8 mouse cellular contexts compared by ENCODE assay signal in the genomic region with DNA sequence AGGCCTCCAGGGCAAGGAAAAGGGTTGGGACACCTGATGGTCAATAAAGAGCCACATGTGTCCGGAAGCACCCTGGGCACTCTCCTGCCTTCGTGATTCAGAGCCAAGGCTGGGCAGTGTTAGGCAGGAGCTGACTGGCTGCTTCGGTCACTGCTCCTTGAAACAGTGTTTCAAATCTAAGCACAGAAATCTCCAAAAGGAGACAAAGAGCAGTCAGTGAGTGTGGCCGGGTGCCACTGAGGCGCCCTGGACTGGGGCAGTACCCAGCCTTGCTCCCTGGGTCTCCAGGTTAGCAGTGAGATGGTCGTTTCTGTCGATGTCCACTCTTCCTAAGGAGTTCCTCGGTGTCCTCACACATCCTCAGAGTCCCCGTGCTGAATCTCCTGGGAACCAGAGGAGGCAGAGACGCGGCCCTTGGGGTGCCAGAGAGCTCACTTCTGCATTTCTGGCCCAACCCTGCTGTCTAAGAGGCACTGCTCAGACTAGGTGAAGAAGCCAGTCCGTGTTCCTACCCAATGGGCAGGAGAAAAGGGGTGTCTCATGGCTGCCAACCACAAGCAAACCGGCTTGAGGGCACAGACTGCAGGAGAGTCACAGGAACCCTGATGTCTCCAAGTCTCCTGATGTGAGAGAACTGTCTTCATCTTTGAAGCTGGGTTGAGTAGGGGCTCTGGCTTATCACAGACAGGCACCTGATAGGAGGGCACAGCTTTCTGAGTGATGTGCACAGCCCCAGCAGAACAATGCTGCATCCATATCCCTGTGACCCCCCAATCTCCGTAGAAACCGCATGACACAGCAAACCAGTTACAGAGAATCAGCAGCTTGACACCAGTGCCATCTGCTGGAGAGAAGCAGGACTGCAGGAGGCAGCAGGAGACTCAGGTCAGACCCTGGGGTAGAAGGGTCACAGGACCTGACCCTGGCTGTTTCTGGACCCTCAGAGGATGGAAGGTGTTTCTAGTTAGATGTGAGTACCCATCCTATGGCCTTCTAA. TPM values are rescaled to one million over a fixed set of nuclear protein-coding genes. Genes with fewer than 3 reads are reported as not detected.
A peak's percentile ranks its signal among the peaks of the same experiment; 100 is the strongest.
DNase-seq lines count a peak whose midpoint lies in the region; ATAC-seq and TF ChIP-seq lines count a peak whose summit lies in the region.

No protein-coding gene starts in this region.

- no peak for TF ChIP-seq POLR2A in cortical plate, adult 2 months (IDR thresholded peaks at IDR 0.05; ENCODE audit: extremely low read depth, insufficient read depth, low read length)

- peak; percentile 99 for TF ChIP-seq CTCF in cortical plate, adult 2 months (IDR thresholded peaks at IDR 0.05; ENCODE audit: extremely low read depth, insufficient read depth, low read length)
- peak; percentile 99 for TF ChIP-seq CTCF in intestine, postnatal 0 days (IDR thresholded peaks at IDR 0.05; ENCODE audit: low read depth)

- no peak for ATAC-seq in intestine, postnatal 0 days
- no peak for ATAC-seq in limb, embryonic 11.5 days (ENCODE audit: insufficient number of reproducible peaks, low FRiP score, low TSS enrichment, low read depth)
- peak; percentile 57; the same call in 1 of the 2 replicates for ATAC-seq in monocyte, adult 5-6 weeks (replicated peaks; ENCODE audit: insufficient number of reproducible peaks, low FRiP score, low TSS enrichment, poor library complexity, severe bottlenecking)

- no peak overlapping the region for H3K4me2 ChIP-seq in intestine, postnatal 0 days (replicated peaks; ENCODE audit: low read depth)
- no peak overlapping the region for H3K4me2 ChIP-seq in limb, embryonic 11.5 days (ENCODE audit: low read depth, severe bottlenecking)

- H3K4me1 ChIP-seq in cortical plate, adult 2 months (ENCODE audit: control insufficient read depth, insufficient read depth, low read length) = no peaks in the 10 kb centered on the region
- H3K4me1 ChIP-seq in intestine, postnatal 0 days (replicated peaks; ENCODE audit: control insufficient read depth, insufficient read depth, low read length) = no peaks in the 10 kb centered on the region
- H3K4me1 ChIP-seq in limb, embryonic 11.5 days (ENCODE audit: control insufficient read depth, insufficient read depth, low read length) = 0 out of 2 replicates have a peak, but pooled peaks cover 2% of the 10 kb centered on the region

- H3K9me3 ChIP-seq in intestine, postnatal 0 days (ENCODE audit: control insufficient read depth) = no peaks in the 10 kb centered on the region
- no peaks in the 10 kb centered on the region for H3K9me3 ChIP-seq in limb, embryonic 11.5 days (ENCODE audit: control insufficient read depth, low read length)

- DNase-seq in 3T3-L1 (ENCODE audit: low read depth, low spot score) (peak; percentile 82), ZHBTc4 (ENCODE audit: low read depth, low spot score) (peak; percentile 73)
- peak; percentile 81 for DNase-seq in gastrocnemius, postnatal 10 days
- DNase-seq in limb, embryonic 11.5 days (ENCODE audit: low spot score) = peak; percentile 82
- DNase-seq in spleen, postnatal 36 days (ENCODE audit: low spot score in 2 of 2) = peak; percentile 53 to 55

- 75% methylated on average over 15 of the region's 15 CpGs for WGBS in intestine, postnatal 0 days
- WGBS in limb, embryonic 11.5 days = 70% methylated on average over 15 of the region's 15 CpGs

- no peak overlapping the region for H3K27ac ChIP-seq in cortical plate, adult 2 months (ENCODE audit: insufficient read depth, low read length)
- no peak overlapping the region for H3K27ac ChIP-seq in intestine, postnatal 0 days (ENCODE audit: low read depth, low read length)
- H3K27ac ChIP-seq in limb, embryonic 11.5 days (replicated peaks; ENCODE audit: low read depth, low read length) = no peak overlapping the region

- H3K9ac ChIP-seq in intestine, postnatal 0 days (ENCODE audit: low read depth, low read length) = no peak overlapping the region
- H3K9ac ChIP-seq in limb, embryonic 11.5 days (ENCODE audit: low read length) = no peak overlapping the region

- H3K27me3 ChIP-seq in intestine, postnatal 0 days (replicated peaks; ENCODE audit: control insufficient read depth, insufficient read depth, low read length) = no peaks in the 10 kb centered on the region
- H3K27me3 ChIP-seq in limb, embryonic 11.5 days (ENCODE audit: control insufficient read depth, insufficient read depth, low read length) = no peaks in the 10 kb centered on the region

- H3K4me3 ChIP-seq in cortical plate, adult 2 months (ENCODE audit: insufficient read depth, low read length) = no peak overlapping the region
- no peak overlapping the region for H3K4me3 ChIP-seq in intestine, postnatal 0 days (ENCODE audit: low read depth, low read length)
- no peak overlapping the region for H3K4me3 ChIP-seq in limb, embryonic 11.5 days (ENCODE audit: low read depth, low read length)

- no peaks in the 10 kb centered on the region; the same call in 1 of the 2 replicates for H3K36me3 ChIP-seq in intestine, postnatal 0 days (ENCODE audit: control insufficient read depth, insufficient read depth)
- H3K36me3 ChIP-seq in limb, embryonic 11.5 days (ENCODE audit: control insufficient read depth, insufficient read depth, low read length) = 0 out of 2 replicates have a peak, but pooled peaks cover 2% of the 10 kb centered on the region

RNA-seq across cellular contexts. Expression of a gene that starts 12.1 kb away (rescaled TPM):
- 30.0 and 31.4 TPM in 2 replicates for polyA plus RNA-seq in cortical plate, adult 2 months (2012; rRNA removed)
- 1 to 10 TPM; 6.5 to 7.0 TPM for total RNA-seq in gastrocnemius, postnatal 10 days (2021)
- 5.7 and 7.3 TPM in 2 replicates for polyA plus RNA-seq in intestine, postnatal 0 days (2015; fragmentation: Nextera tagmentation; extraction: Ambion mirVana)
- polyA plus RNA-seq in limb, embryonic 11.5 days (2014; fragmentation: Nextera tagmentation; extraction: Ambion mirVana) = 7.9 and 9.5 TPM in 2 replicates
- total RNA-seq in monocyte, adult 5-6 weeks (2017) = not detected in 3 replicates

RNA-seq across cellular contexts. Expression of a gene that starts 34.0 kb away (rescaled TPM):
- 4.6 and 4.9 TPM in 2 replicates for polyA plus RNA-seq in cortical plate, adult 2 months (2012; rRNA removed)
- total RNA-seq in gastrocnemius, postnatal 10 days (2021) = 1 to 10 TPM; 6.4 to 7.8 TPM
- 0.90 and 1.0 TPM in 2 replicates for polyA plus RNA-seq in intestine, postnatal 0 days (2015; fragmentation: Nextera tagmentation; extraction: Ambion mirVana)
- polyA plus RNA-seq in limb, embryonic 11.5 days (2014; fragmentation: Nextera tagmentation; extraction: Ambion mirVana) = 0.45 and 0.54 TPM in 2 replicates
- not detected in 3 replicates for total RNA-seq in monocyte, adult 5-6 weeks (2017)
